Mouse (Mus musculus) kidney, adult 11 months (tissue): ENCODE measurements around the gene Hivep3.

Source experiments
- DNase-seq: peaks from one replicate; pipeline ENCODE4 v3.0.0; 2022

Hivep3 gene

GRCm38 (mm10) chr4:120063353-120064124 lies 330.0 kb downstream of the Hivep3 start:
- DNase-seq: no peak

GRCm38 (mm10) chr4:120064696-120065095 lies 331.1 kb downstream of the Hivep3 start, which contains the start of gene AL607142.1:
TSS of gene AL607142.1 (plus strand) at chr4:120064996.
- no peak for DNase-seq

- DNase-seq: no peak
Observed at GRCm38 (mm10) chr4:120066841-120067591, 333.4 kb downstream of the Hivep3 start.

GRCm38 (mm10) chr4:120067592-120068235 lies 334.1 kb downstream of the Hivep3 start:
- no peak for DNase-seq

- DNase-seq: no peak
Observed at GRCm38 (mm10) chr4:120068883-120069581, 335.4 kb downstream of the Hivep3 start.

GRCm38 (mm10) chr4:120069582-120069980 lies 336.0 kb downstream of the Hivep3 start:
- no peak for DNase-seq

- DNase-seq: no peak
Observed at GRCm38 (mm10) chr4:120071411-120071810, 337.8 kb downstream of the Hivep3 start.

GRCm38 (mm10) chr4:120071842-120072507 lies 338.4 kb downstream of the Hivep3 start:
- DNase-seq: no peak

GRCm38 (mm10) chr4:120074061-120074460 lies 340.5 kb downstream of the Hivep3 start:
- no peak for DNase-seq

- DNase-seq: no peak
Observed at GRCm38 (mm10) chr4:120077322-120077721, 343.7 kb downstream of the Hivep3 start.

- DNase-seq: no peak
Observed at GRCm38 (mm10) chr4:120082527-120082926, 348.9 kb downstream of the Hivep3 start.

- no peak for DNase-seq
Observed at GRCm38 (mm10) chr4:120083700-120084099, 350.1 kb downstream of the Hivep3 start.

GRCm38 (mm10) chr4:120089536-120089935 lies 356.0 kb downstream of the Hivep3 start:
- DNase-seq: no peak

- no peak for DNase-seq
Observed at GRCm38 (mm10) chr4:120091997-120092783, 358.6 kb downstream of the Hivep3 start.

GRCm38 (mm10) chr4:120096935-120097334 lies 363.4 kb downstream of the Hivep3 start:
- no peak for DNase-seq

GRCm38 (mm10) chr4:120101186-120101585 lies 367.6 kb downstream of the Hivep3 start:
- no peak for DNase-seq

GRCm38 (mm10) chr4:120104599-120104998 lies 371.0 kb downstream of the Hivep3 start:
- no peak for DNase-seq

GRCm38 (mm10) chr4:120106362-120106761 lies 372.8 kb downstream of the Hivep3 start:
- no peak for DNase-seq

- no peak for DNase-seq
Observed at GRCm38 (mm10) chr4:120107787-120108186, 374.2 kb downstream of the Hivep3 start.

GRCm38 (mm10) chr4:120115516-120115915 lies 381.9 kb downstream of the Hivep3 start:
- DNase-seq: no peak

- DNase-seq: no peak
Observed at GRCm38 (mm10) chr4:120116312-120116711, 382.7 kb downstream of the Hivep3 start.
